Mouse (Mus musculus): ENCODE data around the gene Tac2.

Gene Tac2

DNA sequence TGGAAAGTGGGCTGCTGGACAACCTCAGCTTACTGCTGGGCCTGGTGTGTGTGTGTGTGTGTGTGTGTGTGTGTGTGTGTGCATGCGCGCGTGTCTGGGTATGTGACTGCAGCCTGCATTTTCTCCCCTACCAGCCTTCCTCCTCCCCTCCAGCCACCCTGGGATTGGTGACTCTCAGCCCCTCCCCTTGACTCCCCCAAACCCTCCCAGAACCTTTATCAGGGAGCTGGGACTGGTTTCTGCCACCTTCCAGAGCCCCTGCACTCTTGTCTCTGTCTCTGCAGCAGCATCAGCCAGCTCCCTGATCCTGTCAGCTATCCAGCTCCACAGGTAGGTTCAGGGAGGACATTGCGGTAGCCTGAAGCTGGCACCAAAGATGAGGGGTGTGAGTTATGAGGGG is 858 bp downstream of the Tac2 start:
- DNase-seq (ENCODE audit: low read depth, low spot score): no peak

- DNase-seq (ENCODE audit: low read depth, low spot score): peak; percentile 56
Observed at GRCm38 (mm10) chr10:127728437-127728836, 4.2 kb downstream of the Tac2 start.

- DNase-seq (ENCODE audit: low read depth, low spot score): peak; percentile 65
Observed at GRCm38 (mm10) chr10:127730285-127730932, 6.1 kb downstream of the Tac2 start.

GRCm38 (mm10) chr10:127730933-127731310 is 6.6 kb downstream of the Tac2 start:
- DNase-seq (ENCODE audit: low read depth, low spot score): no peak

DNA sequence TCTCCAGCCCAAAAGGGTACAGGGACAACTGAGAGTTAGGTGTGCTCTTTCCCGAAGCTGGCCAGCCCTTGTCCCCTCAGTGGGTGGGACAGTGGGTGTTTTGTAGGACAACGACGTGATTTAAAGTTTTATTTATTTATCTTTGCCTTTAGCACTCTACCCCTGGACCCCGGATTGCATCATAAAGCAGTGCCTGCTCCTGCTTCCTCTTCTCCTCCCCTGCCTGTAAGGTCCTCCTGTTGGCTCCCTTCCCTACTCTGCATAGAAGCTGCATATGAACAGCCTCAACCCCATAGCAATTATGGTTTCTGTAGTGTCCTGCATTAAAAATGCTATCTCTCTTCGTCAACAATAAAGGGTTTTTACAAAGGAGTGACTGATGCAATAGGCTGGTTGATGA is 7.1 kb downstream of the Tac2 start:
- DNase-seq (ENCODE audit: low read depth, low spot score): no peak

GRCm38 (mm10) chr10:127734434-127734833 is 10.2 kb downstream of the Tac2 start:
- peak; percentile 64 for DNase-seq (ENCODE audit: low read depth, low spot score)

- DNase-seq (ENCODE audit: low read depth, low spot score): no peak
Observed at GRCm38 (mm10) chr10:127736266-127736665, 12.0 kb downstream of the Tac2 start.

GRCm38 (mm10) chr10:127736916-127737315 is 12.6 kb downstream of the Tac2 start:
- DNase-seq (ENCODE audit: low read depth, low spot score): no peak

DNA sequence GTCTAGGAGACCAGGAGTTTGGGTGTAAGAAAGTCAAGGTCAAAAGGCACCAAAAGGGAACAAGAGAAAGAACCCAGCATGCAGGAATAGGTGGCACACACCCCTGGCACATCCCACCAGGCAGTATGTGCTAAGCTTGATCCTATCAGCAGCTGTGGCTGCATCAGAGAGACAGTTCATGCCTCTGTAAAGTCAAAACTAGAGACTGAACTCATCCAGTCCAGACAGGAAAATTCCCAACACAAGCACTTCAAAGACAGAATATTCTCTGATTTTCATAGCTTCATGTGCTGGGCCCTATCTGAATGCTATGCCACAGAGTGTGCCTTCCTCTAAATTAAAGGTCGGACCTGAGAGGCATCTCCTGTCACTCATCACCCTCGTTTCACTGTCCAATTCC is 13.3 kb downstream of the Tac2 start:
- DNase-seq (ENCODE audit: low read depth, low spot score): no peak

GRCm38 (mm10) chr10:127738151-127738882 is 14.0 kb downstream of the Tac2 start:
- peak; percentile 51 for DNase-seq (ENCODE audit: low read depth, low spot score)

- peak; percentile 74 for DNase-seq (ENCODE audit: low read depth, low spot score)
Observed at GRCm38 (mm10) chr10:127739083-127739660, 14.9 kb downstream of the Tac2 start, which contains the start of gene Zbtb39. Gene Zbtb39 (plus strand): TSS chr10:127739538.

DNA sequence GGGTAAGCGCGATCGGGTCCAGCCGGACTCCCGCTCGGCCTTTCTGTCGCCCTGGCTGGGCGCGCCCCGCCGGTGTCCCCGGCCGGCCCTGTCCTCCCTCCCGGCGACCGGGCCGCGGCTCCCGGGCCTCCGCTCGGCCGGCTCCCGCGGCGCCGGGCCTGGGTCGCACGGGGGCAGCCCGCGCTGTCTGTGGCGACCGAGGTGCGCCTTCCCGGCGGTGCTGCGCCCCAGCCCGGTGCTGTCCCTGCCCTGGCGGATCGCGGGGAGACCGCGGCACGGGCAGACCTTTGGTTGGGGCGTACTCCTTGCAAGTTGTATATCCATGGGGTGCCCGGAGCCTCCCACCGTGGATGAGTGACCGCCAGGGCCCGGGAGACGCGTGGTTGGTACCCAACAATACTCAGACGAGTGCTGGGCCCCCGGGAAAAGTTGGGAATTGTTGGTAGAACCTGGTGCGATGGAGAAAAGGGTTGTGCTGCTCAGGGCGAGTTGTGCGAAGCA is 15.4 kb downstream of the Tac2 start:
- no peak for DNase-seq (ENCODE audit: low read depth, low spot score)

DNA sequence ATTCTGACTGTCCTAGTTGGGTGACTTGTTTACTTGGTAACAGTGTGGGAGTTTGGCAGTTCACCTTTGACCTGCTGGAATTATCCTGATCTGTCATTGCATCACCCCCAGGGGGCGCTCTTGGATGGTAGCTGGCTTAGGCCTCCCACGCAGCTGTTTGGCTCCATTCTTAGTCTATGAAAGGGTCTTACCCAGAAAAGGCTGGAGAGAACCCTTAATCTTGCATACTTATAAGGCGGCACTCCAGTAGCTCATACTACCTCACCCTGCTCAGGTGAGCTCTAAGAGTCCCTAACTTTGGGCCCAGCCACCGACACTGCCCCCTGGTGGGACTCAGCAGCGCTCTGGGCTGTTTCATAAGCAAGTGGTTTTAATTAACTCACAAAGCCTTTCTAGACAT is 20.4 kb downstream of the Tac2 start:
- peak; percentile 45 for DNase-seq (ENCODE audit: low read depth, low spot score)

GRCm38 (mm10) chr10:127745886-127746285 is 21.6 kb downstream of the Tac2 start:
- DNase-seq (ENCODE audit: low read depth, low spot score): no peak

DNA sequence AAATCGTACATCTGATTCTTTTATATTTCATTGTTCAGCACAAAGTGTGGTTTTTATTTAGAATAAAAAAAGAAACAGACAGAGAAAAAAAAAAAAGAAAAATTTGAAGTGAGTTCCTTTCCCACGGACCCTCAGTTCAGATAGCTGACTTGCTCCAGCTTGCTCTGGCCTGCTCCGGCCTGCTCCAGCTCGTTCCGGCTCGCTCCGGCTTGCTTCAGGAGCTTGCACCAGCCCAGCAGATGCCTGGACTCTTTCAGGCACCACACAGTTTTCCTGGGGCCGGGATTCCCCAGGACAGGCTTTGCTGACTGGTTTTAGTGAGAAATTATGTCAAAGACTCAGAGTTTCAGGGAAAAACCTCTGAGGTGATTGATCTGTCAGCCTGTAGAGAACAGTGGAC is 23.0 kb downstream of the Tac2 start:
- DNase-seq (ENCODE audit: low read depth, low spot score): no peak

GRCm38 (mm10) chr10:127748847-127749612 is 24.8 kb downstream of the Tac2 start:
- no peak for DNase-seq (ENCODE audit: low read depth, low spot score)

GRCm38 (mm10) chr10:127750136-127750777 is 26.0 kb downstream of the Tac2 start:
- peak; percentile 45 for DNase-seq (ENCODE audit: low read depth, low spot score)

- DNase-seq (ENCODE audit: low read depth, low spot score): no peak
Observed at GRCm38 (mm10) chr10:127751548-127751947, 27.3 kb downstream of the Tac2 start, which contains the start of gene Gpr182. Gene Gpr182 (minus strand): TSS chr10:127751732.

DNA sequence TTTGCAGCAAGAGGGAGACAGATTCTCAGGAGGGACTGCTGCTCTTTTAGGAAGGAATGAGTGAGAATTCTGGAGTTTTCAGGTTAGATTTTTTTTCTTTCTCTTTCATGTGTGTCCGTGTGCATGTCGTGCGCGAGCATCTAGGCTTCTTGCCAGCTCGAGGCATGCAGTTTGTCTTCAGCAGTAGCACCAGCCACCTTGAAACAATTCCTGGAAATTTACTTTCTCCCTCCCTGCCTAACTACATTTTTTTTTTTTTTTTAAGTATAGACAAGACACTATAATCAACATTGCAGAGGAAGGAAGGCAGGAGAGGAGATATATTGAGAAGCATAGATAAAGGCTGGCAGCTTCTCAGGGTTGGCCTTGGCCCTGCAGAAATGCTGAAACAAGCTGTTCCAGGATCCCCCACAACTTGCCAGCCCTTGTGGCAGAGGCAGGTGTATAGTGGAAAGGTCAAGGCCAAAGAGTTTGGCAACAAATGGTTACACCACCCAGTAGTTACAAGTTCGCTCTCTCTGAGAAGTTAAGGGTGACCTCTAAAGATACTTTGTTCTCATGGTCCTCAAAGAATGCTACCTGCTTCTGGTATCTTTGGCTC is 30.4 kb downstream of the Tac2 start:
- DNase-seq (ENCODE audit: low read depth, low spot score): no peak

- DNase-seq (ENCODE audit: low read depth, low spot score): no peak
Observed at GRCm38 (mm10) chr10:127755246-127755645, 31.0 kb downstream of the Tac2 start.

Data from brain, adult 2 months (tissue).